Mouse (Mus musculus) lung, postnatal 10 days (tissue): ENCODE data around the gene Pid1.

Experiments
- DNase-seq: peaks from one replicate; pipeline ENCODE4 v3.0.0; 2021

The Pid1 gene

DNA sequence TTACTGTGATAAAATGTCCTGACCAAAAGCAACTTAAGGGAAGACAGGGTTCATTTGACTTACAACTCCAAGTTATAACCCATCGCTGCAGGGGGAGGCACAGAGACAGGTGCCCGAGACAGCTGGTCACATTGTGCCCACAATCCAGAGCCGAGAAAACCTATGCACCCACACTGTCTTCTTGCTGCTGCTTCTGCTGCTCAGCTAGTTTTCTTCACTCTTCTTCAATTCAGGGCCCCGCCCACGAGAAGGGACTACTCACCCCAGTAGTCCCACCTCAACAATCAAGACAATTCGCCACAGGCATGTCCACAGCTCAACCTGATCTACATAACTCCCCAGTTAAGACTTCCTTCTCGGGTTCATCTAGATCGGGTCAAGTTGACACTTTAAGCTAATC, at the start of gene Pid1:
Gene Pid1, minus strand, starts transcription at position 214 of the 400 bp plus-strand sequence.
- DNase-seq = no peak

DNA sequence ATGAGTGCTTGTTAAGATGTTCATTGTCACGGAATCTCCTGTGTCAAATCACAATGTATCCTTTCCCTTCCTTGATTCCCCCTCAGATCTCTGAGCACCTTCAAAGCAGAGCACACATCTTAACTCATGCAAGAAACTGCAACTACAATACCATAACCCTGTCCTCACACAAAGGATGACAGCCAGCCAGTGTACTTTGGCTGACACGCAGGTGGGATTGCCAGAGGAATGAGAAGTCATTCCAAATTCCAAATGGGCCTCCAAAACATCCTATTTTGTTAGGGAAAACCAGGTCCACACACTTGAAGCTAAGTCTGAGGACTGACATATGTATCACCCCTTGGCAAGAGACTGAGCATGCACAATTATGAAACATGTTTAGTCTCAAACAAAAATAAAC, 45.5 kb upstream of the Pid1 start:
- DNase-seq = no peak

DNA sequence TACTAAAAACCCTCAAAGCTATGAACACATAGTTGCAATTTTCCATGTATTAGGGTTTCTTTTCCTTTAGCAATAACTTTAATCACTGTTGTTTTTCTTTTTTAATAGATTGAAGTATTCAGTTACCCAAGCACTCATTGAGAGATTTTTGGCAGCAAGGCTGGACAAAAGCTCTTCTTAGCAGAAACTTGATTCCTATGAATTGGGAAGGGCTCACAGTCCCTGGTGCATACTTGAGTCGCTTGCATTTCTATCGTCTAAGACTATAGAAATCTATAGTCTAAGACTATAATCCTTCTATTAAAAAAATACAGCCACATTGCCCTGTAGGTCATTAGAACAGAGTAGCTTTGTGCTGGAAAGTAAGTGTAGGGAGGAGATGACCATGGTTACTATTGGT, 44.9 kb upstream of the Pid1 start:
- DNase-seq = no peak

DNA sequence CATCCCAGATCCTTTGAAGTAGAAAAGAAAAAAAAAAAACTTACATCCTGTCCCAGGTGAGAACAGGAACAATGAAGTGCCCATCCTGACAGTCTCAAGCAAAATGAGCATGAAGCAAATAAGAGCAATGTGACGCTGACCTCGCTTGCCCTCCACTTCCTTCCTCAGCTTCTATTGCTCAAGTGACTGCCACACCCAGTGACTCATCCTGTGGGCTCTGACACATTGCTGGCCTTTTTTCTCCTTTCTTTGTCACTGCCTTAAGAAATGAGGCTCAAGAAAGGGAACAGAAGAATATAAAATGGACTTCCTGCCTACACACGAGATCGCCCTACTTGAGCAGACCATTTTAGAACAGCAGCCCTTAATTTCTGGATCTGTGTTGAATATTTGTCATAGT, 42.9 kb upstream of the Pid1 start:
- peak; percentile 54 for DNase-seq

DNA sequence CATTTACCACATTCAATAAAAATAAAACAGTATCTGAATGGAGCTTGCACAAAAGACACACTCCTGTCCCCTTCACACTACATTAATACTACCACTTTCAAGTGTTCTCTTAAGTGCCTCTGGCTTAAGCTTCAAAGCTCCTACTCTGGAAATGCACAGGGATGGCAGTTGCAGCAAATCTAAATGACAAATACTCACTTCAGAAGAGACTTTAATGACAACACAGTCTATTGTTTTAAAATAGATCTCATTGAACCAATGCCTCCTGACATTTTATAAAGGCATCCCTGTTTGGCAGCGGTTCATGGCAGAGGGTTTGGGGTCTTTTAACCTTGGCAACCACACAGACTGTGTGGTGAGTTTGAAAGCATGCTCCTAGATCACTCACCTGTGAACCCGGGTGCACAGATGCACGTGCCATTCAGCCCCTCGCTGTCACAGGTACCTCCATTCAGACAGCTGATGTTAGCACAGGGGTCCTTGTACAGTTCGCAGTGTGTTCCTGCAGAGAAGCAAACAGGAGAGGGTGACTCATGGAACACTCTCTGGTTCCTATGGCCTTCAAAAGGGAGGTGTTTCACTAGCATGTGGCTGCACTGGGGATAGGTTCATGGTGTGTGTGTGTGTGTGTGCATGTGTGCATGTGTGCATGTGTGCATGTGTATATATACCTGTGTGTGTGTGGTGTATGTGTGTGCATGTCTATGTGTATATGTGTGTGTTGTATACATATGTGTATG, 41.7 kb upstream of the Pid1 start:
- DNase-seq = no peak

DNA sequence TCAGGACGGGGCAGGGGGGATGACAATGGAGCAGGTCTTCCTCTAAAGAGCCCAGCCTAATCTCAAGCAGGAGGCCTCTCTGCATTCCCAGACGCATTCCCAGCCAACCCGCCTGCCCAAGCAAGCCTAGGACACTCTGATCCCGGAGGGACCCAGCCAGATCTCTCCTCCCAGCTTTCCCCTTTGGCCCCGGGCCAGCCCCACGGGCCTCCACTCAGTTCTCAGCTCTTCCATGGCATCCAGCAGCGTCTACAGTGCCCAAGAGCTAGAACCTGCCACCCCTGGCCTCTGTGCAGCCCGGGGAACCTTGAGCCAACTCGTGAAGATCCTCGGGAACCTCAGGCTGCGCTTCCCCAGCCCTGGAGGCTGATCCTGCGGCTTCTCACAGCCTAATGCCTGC, 40.9 kb upstream of the Pid1 start:
- DNase-seq = peak; percentile 46

DNA sequence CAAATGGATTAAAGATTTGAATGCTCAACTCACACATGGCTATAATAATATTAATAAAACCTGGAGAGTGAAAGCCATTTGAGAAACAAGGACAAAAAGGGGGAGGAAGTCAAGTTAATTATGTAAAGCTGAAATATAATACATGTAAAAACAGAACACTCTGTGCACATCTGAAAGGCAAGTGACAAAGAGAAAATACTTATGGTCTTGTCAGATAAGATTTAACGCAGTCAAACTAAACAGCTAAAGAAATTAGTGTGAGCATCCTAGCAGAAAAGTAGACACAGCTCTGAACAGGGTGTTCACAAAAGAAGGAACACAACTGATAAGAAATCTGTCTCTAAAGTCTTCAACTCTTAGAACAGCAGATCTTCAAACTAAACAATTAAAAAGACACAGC, 38.2 kb upstream of the Pid1 start:
- DNase-seq = no peak

DNA sequence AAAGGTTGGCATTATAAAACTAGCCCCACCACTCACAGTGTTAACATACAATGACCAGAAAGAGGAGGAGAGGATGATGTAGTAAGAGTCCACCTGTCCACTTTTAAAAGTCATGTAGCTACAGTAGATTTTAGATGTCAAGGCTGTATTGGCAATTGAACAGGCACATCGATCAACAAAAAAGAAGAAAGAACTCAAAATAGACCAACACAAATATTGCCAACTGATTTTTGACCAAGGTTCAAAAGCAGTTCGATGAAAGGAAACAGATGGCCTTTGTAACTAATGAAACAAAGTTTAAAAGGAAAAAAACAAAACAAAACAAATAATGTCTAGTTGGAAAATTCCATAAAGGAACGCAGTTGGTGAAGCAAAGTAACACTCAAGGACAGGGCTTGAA, 35.7 kb upstream of the Pid1 start:
- no peak for DNase-seq

DNA sequence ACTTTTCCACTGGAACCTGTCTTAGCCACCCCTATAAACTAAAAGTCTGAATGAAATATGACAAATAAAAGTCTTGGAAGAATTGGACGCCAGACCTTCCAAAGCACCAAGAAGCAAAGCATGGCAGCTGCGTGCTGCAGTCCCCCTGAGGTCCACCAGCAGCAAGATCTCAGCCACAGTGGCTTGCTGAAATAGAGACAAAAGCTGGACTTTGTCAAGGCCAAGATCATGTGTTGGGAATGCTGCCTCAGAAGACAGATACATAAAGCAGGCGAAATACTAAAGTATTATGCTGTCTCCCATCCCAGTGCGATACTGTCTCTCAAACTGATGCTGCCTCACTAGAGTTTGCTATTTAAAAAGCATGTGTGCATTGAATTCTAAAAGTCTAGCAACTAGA, 35.1 kb upstream of the Pid1 start:
- no peak for DNase-seq

DNA sequence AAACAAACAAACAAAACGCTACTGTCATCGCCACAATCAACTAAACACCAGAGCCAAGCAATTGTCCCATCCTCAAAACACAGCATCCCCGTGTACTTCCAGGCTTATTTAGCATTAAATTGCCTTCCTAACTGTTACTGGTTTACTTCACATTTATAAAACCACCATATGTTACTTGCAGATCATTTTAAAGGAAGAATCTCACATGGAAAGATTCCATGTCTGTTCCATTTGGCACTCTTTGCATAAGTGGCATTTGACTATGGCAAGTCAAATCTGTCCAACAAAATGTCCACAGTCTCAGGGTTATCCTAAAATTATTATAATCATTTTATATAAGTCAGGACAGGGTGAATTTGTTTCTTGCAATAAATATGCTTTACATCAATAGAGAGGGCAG, 32.8 kb upstream of the Pid1 start:
- no peak for DNase-seq

DNA sequence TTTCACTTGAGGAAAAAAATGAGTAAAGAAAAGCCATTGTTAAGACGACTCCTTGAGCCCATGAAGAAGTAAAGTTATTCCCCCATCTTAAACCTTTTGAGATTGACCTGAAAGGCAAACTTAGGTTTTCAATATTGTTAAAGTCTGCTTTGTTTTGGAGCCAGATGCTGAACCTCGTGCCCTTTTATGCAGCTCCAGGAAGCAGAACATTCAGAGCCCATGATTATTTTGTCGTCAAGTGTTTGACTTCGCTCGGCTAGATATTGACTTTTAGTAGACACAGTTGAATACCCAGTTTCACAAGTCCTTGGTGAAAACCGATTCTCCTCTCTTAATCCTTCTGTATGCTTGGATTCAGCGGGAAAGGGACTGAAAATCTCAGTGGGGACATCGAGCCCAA, 31.9 kb upstream of the Pid1 start:
- DNase-seq = no peak

DNA sequence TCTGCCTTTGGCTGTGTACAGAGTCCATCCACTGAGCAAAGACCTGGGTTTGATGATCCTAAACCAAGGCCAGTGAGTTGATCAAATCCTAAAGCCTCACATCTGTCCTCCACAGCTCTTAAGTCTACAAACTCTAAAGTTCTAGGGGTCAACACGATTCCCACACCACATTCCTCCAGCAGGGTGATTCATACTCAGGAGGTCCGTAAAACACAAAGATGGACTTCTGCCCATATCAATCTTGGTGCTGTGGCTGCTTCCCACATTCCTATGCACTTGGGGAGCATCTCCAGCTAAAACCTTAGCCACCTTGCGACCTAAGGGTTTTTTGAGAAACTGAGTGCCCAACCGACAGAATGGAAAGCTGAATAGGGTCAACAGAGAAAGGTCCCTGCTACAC, 27.0 kb upstream of the Pid1 start:
- DNase-seq = no peak

DNA sequence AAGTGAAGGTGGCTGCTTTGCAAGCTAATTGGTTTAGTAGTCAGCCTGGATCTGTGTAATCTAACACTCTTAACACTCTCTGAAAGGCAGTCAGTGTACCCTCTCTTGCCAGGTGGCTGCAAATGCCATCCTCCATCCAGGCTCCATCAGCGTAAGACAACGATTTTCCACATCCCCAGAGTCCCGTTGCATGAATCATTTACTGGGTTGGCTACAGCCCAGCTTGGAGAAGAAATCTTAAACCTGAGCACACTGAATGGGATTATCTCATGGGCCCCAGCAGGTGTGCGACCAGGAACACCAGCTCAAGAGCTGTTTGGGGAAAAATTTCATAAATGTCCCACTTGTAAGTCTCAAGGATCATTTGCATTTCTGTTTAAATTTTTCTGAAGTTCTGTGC, 23.6 kb upstream of the Pid1 start:
- DNase-seq = no peak

DNA sequence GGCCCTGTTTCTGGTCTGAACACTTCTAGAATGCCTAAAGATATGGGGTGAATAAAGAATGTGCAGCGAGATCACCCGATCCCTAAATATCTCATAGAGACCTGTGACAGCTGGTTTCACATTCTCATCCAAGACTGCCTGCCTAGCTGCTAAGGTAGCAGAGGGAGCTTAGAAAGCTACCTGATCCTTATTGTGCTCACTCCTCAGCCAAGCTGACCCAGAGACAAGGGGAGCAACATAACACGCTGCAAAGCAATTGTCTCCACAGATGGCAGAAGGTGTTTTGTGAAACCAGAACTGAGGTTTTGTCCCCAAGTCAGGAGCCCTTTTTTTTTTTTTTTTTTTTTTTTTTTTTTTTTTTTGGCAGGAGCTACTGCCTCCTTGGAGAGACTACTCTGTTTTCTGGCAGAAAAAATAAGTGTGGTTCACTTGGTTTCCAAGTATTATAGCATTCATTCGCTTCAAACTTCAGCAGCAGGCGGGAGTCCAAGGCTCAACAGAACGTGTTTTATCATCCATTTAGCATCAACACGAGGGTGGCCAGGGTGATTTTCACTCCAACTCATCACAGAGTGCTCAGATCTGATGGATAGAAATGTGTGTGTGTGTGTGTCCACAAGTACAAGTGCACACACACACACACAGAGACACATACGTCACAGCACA, 22.6 kb upstream of the Pid1 start:
- no peak for DNase-seq

DNA sequence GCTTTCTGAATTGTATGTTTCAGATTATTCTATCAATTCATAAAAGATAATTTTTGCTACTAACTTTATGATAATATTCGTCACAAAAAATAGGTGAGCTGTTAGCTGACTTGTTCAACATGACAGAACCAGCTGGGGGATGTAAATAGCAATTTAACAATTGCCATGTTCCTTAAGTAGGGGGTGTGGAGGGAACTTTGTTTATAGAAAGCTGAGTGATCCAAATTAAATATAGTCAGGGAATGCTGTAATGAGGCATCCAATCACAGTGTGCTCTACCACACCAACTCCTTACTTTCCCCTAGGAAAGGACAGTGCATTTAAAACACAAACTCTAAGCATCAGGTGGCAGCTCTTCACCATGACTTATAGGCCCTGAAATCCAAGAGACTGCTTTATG, 18.7 kb upstream of the Pid1 start:
- DNase-seq = no peak

DNA sequence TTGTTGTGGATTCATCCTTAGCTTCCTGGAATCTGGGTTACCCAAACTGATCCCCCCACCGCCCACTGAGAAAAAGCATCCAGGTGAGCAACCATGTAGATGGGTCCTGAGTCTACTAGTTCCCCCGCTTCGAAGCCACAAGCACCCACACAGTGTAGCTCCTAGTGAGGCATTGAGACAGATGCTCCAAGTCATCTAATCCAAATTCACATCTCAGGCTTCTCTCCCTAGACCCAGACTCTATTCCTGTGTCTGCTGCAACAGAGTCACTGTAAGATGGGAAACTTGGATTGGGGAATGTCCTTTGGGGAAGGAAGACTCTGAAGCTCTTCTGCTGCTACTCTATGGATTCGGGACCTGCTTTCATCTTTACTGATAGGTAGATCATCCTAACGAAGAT, 18.1 kb upstream of the Pid1 start:
- no peak for DNase-seq

DNA sequence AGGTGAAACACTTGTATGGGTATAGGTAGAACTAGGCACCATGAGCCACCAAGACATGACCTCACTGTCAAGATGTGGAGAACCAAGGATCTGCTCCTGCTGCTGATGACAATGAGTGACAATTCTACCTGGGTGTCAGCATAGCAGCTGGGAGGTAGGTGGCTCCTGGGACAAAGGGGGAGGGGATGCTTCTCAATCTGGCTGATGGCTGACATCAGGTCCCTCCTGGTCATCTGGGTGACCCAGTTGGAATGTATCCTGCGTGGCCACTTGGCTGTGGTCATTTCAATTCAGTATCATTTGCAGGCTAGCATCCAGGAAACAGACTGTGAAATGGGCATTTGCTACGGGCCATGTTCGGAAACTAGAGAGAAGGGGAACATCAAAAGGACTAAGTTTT, 16.9 kb upstream of the Pid1 start:
- DNase-seq = no peak

DNA sequence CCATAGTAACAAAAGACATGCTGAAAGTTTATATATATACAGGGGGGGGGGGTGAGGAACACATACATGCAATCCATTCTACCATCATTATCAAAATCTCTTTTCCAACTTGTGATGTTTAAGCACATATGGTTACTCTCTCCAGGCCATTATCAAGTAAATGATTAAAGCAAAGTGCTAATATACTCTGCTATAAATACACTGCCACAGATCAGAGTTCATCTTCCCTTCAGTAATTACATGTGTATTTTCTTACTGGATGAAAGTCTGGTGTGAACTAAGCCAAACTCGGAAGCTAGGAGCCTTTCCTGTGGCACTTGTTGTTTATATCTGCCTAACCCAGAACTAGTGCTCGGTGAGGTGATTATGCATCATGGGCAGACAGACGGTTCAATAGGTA, 3.8 kb upstream of the Pid1 start:
- no peak for DNase-seq

DNA sequence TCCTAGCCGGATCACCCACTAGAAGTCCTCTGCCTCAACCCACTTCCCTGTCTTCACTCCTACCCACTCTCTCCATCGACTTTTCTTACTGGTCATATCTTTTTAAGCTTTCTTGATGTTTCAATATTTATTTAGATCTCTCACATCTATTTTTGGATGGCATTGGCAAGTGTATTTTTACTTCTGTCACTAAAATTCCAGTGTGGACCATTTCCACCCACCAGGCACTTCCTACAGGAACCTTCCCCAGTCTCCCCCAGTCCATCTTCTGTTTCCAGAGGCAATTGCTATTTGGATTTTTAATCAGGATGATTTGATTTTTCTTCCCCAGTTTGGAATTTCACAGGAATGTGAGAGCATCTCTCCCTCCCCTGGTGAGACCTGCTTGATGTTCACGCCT, 2.6 kb upstream of the Pid1 start:
- DNase-seq = no peak

DNA sequence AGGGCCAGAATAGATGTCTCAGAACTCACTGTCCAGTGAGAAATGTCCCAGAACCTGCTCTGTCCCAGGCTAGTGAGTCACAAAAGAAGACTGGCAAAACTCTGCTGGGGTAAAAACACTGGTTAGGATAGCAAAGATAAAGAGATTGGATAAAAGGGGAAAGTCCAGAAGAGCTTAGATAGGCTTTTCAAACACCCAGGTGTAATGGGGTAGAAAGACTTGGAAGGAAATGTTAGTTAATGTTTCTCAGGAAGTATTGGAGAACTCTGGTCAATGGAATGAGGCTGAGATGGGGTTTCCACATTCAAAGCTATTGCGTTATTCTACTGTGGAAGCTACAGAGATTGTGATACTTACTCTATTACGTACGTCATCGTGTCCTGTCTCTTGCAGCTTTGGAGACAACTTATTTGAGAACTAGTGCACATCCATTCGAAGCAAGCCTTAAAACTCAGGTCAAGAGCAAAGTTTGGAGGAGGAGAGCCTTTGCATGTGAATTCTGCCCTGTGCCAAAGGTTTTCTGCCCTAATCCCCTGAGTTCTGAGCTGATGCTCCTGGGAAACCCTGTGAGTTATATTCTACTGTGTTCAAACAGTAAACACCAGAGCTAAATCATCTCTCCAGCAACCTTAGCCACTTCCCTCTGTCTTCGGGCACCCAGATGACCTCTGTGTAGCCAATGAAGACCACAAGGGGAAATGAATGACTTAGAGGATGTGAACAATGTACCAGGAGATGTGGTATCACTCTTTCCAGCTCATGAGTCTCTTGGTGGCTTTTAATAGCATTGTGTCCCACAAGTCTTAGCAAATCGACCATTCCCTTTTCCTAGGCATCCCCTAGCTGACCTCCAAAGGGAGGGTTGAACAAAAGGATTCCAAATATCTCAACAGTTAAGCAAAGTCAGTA, 1.0 kb downstream of the Pid1 start:
- no peak for DNase-seq

DNA sequence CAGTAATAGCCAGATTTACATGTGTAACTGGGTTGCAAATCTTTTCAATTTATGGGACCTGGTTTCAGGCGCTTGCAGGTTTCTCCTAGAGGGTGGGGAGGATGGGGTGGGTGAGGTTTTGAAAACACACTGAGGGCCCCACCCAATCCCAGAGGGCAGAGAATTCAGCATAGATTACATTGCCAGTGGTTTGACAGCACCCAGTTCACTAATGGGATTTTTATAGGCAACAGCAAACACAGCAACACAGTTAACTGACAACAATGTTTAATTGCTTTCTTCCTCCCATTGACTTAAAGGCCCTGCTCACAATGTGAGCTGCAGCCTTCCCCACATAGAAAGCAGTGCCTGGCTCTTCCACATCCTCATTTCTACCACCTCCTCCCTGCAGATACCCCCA, 1.8 kb downstream of the Pid1 start:
- no peak for DNase-seq

DNA sequence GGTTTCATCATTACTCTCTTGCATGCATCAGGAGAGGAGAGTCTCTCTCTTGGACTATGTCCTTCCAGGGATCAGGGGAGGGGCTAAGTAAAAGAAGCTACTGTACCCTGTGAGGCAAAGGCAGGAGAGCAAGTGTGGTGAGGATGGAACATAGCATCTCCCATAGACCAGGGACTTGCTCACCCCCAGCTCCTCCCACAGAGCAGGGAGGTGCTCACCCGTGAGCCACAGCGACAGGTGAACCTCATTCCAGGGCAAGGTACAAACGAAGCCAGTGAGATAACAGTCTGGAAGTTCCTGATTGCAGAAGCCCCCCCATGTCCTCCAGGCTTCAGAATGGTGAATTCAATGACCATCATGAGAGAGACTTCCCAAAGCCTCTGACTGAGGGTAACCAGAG, 2.6 kb downstream of the Pid1 start:
- DNase-seq = no peak

DNA sequence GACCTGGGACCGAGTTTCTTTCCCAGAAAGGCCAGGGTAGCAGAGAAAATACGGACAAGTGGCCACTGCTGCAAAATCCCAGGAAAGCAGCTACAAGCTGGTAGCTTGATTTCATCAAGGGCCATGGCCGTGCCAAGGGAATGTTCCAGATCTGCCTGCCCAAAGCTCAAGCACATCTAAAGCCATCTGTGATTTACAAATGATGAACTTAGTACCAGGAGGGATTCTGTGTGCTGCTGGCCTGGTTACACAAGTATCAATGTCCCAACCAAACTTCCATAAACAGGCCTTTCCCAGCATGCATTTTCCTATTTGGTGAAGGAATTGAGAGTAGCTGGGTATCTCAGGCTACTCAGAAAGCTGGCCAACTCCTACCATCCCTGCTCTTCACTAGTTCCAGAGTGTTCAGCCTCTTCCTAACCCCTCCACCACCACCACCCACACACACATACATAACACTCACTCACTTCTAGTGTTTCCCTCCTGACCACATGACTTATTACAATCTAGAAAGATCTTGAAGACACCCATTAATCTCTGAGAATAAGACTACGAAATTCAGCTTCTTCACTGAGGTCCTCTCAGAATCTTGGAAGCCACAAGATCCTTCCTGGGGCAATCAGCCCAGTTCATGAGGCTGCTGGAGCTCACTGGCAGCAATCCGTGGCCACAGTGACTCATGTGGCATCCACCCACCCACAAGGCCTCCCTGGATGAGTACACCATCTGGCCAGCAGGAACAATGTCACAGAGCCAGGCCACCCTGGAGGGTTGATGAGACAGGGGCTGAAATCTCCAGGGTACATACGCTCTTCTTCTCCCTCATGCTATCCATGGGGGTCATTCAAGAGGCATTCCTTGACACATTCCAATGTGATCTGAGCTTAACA, 4.1 kb downstream of the Pid1 start:
- peak; percentile 7 for DNase-seq
